Mouse (Mus musculus) ovary, postnatal 36 days (tissue): ENCODE data around the gene Gpr162.
A peak's percentile ranks its signal among the peaks of the same experiment; 100 is the strongest.
"Not testable (repeated sequence)": the region's sequence is repeated elsewhere in the genome, so short reads cannot be mapped to it uniquely, and the experiment has no call there.

Experiments
- DNase-seq: peaks from one replicate; pipeline ENCODE4 v3.0.0; 2022; ENCODE audit warnings: low spot score, mixed read lengths

The Gpr162 gene

DNA sequence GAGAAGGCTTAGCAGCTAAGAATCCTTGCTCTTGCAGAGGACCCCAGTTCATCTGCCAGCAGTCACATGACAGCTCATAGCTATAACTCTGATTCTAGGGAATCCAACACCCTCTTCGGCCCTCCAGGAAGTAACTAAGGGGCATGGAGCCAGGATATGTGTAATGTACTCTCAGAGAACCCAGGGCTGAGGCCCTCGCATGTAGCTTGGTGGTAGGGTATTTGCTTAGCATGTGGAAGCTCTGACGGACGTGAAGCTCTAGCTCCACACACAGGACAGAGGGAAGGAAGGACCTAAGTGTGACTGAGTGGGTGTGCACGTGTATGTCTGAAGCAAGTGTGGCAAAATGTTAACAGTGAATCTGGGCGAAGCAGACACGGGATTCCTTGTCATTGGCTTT, 27.4 kb downstream of the Gpr162 start:
- no peak for DNase-seq

DNA sequence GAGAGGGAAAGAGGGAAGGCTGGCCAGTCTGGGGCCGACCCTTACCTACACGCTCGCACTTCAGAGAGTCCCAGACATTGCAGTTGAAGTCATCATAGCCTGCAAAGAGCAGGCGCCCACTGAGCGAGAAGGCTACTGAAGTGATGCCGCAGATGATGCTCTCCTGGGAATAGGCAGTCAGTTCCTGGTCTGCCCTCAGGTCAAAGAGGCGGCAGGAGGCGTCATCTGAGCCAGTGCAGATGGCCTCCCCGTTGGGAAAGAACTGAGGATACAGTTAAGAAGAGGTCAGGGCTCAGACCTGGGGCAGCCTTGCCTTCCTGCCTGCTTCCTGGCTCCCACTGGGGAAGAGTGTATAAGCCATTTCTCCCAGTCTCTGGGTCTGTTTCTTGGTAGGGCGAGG, 28.3 kb downstream of the Gpr162 start:
- DNase-seq: no peak

DNA sequence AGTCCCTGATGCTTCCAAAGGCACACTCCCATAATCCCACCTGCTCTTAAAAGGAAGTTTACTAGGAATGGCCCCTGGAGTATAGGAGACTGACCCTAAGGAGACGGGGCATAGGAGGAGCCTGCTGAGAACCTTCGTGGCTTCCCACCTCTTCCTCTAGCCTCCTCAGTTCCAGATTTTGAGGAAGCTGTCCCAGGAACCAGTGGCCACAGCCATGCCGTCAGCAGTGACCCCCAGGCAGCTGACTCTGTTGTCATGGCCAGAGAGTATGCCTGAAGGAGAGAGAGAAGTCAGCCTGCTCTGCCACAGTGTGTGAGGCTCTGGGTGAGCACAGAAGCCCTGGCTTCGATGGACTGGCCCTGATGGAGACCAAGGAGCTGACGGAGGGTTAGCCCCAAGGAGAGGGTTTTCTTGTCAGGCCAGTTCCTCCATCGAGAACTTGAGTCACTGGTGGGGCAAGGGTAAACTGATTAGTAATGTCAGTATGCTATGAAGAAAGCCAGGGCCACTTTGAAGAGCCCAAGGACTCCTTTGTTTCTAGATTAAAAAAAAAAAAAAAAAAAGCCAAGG, 29.2 kb downstream of the Gpr162 start:
- DNase-seq: no peak

DNA sequence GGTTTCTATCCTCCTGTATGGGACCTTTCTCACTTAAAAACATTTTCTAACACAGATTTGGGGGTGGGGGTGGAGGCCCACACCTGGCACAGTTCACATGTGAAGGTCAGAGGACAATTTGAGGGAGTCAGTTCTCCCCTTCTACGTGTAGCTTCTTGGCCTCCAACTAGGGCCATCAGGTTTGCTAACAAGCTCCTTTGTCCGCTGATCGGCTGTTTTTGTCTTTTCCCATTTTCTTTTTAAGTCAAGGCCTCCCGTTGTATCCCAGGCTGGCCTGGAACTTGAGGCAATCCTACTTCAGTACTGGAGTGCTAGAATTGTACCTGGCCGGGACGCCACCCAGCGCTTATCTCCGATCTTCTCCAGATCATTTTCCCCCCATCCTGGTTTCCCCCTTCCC, 32.1 kb downstream of the Gpr162 start:
- DNase-seq: no peak

DNA sequence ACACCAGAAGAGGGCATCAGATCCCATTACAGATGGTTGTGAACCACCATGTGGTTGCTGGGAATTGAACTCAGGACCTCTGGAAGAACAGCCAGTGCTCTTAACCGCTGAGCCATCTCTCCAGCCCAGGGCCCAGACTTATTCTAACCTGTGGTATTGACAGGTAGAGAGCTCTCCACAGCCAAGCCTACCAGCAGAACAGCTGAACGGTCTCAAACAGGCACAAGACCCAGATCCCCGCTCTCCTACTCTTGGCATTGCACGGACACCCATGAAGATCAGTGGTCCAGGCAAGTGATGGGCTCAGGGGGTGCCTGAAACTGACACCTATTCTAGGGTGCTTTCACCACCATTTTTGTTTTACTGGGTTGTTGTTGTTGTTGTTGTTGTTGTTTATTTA, 32.6 kb downstream of the Gpr162 start:
- DNase-seq: not testable (repeated sequence)

DNA sequence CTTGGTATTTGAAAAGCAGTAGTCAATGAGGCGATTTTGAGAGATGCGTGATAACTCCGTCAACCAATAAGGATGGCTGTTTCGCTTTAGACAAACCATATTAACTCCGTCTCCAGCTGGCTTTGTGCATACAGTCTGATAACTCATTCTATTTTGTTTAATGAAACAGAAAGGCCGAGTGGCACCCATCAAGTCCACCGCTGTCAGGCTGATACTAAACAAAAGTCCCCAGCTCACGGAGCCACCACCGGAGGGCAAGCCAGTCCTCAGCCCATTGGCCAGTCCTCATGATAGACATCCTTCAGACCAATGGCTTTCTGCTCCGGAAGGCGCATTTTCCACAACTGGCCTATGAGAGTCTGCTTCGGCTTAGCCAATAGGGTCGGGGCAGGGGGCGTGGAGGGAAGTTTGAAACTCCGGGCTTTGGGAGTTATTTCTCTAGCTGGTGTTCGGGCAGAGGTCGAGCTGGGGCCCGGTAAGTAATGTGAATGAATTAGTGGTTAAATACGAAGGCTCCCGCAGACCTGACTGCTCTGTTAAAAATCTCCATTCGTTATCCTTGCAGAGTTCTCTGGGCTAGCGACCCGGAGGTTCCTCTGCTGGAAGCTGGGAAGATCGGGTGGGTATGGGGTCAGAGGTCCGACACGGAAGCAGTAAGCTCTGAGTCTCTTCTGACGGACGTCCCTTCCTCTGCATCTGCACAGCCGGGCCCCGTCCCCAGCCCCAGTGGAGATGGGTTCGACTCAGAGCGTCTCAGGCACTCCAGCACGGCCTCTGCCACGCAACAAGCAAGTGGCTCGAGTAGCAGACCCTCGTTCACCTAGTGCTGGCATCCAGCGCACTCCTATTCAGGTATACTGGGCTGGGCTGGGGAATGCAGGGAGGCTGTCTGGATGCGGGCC, 33.7 kb downstream of the Gpr162 start:
- DNase-seq: peak; percentile 85

DNA sequence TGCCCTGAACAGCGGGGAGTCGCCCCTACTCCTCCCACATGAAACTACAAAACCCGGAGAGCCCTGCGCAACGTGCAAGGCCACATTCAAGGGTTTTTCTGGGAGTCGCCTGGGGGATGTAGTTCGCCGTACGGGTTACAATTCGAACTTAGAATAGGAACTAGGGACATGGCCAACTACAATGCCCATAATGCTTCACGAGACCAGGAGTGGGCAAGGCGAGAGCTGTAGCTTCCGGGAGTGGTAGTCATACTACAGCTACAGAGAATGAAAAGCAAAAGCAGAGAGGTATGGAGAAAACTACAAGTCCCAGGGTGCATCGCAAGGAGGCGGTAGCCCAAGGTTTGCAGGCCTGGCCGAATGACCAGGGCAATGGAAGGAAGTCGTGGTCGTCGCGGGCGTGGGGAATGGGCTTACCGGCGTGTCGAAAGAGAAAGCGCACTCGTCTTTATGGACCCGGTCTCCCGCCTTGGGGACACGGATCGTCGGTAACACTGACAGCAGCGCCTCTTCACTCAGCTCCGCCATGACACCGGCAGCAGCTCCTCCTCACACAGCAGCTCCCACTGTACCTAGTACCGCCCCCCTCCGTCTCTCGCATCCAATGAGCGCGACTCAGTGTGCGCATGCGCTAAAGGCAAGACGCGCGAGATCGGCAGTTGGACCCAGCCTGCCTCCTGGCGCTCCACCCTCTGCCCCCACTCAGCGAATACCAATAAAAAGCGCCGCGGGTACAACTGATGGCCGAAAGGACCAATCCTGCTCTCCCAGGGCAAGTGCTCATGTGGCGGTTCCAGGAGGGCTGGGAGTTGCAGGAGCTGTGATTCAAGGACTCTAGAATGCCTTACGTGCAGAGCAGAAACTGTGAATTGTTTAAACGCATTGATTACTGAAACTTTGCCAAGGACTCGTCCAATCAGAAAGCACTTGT, 34.6 kb downstream of the Gpr162 start, which contains the start of the genes Usp5 and Cdca3:
Gene Usp5, minus strand, starts transcription at position 617 of the 931 bp plus-strand sequence.
Gene Cdca3, plus strand, starts transcription at position 680 of the 931 bp plus-strand sequence.
- peak; percentile 97 for DNase-seq

DNA sequence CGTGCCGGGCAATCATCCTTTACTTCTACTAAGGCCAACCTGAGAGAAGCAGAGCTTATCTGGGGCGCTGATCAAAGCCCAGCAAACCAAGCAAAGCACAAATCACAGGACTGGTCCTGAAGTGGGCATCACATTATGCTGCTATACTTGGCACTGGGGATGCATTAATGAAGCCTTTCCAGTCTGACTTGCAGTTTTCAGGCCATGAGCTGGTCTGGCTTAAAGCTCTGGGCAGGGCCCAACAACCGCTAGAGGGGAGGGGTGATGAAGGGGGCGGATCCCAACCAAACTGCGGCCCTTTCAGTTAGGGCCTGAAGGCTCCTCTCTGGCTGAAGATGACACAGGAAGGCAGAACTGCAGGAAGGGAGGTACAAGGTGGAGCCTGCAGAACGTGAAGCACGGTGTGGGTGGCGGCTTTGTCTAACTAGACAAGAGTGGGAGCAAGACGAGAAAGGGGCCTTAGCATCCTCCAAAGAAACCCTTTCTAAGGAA, 35.6 kb downstream of the Gpr162 start:
- DNase-seq: peak; percentile 45

DNA sequence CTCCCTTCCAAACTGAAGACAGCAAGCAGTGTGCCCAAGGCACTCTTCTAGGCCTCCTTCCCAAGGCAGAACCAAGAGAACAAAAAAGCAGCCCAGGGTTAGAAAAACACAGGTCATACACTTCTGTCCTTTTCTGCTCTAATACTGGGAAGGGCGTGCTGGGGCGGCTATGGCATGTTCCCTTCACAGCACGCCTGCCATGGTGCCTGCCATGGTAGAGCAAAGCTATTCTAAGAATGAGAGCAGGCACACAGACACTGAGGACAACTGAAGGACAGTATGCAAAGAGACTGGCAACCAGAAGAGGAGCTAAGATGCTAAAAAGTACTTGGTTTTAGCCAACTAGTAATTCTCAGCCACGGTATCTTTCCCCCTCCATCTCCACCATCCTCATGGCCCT, 41.7 kb downstream of the Gpr162 start:
- DNase-seq: no peak

DNA sequence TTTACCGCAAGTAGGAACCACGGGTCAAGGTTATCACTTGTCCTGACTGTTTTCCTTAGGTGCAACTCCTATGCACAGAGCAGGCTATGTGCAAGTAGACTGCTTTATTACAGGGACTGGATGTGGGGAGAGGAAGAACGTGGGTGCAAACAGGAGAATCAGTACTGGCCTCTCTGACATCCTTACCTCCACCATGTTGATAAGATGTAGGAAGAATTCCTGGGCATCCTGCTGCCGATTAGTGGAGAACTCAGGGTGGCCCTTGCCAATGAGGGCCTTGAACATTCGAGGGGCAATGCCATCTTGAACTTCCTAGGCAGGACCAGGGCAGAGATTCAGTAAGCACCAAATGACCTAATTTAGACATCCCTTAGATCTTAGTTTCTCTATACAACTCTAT, 42.9 kb downstream of the Gpr162 start:
- DNase-seq: no peak

DNA sequence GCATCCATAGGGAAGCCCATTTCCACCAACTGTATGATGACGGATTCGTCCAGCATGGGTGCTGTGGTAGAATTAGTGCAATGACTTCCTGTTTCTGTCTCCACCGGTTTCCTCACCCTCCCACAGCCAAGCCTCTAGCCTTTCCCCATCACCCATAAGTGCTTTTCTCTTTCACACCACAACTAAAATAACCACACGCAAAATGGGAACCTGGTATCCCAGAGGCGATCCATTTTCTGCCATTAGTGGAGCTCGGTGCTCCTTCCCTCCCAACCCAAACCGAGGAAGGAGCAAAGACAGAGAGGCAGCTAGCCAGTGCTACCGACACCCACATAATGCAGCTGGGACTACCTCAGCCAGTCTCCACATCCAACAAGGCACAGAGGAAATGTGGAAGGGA, 45.8 kb downstream of the Gpr162 start:
- no peak for DNase-seq

DNA sequence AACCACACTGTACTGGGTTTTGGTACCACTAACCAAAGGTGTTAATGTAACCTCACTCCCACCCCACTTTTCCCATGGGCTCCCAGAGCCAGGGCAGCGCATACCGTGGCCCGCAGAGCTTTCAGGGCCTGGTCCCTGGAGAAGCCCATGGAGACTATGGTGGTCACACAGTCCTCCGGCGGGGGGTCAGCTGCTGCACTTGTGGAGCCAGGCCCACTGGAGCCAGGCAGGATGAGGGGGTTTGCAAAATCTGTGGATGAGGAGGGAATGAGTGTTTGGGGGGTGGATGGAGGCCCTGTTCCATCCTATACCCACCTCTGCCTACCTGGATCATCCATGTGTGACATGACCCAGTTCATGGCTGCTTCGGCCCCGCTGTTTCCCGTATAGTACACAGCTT, 46.2 kb downstream of the Gpr162 start:
- DNase-seq: no peak

DNA sequence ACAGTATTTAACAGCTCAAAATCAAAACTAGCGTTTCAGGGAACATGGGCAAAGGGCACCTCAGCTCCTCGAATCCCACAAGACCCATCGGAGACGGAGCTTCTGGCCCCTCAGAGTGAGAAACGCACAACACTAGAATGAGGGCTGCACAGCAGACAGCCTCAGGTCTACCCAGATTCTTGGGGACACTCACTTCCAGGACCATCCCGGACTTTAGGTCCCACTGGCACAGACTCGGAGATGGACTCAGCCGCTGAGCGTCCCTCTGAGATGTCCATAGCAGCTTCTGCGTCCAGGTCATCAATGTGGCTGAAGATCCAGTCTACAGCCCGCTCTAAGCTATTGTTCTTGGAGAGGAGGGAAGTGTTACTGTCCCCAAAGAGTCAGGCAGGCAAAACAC, 46.7 kb downstream of the Gpr162 start:
- no peak for DNase-seq

DNA sequence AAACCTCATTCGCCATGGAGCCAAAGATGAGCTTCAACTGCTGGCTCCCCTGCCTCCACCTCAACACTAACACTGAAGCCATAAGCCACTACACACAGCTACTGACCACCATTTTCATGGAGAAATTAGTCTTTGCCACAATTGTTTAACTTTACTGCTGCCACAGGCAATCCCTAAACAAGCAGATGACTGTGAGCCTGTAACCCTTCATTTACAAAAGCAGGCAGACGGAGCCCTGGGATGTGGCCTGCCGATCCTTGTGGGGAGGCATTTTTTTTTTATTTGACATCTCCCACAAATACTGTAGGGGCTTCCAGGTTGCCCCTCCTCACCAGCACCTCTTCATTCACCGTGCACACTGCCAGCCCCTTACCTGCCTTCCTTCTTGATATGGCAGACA, 47.2 kb downstream of the Gpr162 start:
- no peak for DNase-seq

DNA sequence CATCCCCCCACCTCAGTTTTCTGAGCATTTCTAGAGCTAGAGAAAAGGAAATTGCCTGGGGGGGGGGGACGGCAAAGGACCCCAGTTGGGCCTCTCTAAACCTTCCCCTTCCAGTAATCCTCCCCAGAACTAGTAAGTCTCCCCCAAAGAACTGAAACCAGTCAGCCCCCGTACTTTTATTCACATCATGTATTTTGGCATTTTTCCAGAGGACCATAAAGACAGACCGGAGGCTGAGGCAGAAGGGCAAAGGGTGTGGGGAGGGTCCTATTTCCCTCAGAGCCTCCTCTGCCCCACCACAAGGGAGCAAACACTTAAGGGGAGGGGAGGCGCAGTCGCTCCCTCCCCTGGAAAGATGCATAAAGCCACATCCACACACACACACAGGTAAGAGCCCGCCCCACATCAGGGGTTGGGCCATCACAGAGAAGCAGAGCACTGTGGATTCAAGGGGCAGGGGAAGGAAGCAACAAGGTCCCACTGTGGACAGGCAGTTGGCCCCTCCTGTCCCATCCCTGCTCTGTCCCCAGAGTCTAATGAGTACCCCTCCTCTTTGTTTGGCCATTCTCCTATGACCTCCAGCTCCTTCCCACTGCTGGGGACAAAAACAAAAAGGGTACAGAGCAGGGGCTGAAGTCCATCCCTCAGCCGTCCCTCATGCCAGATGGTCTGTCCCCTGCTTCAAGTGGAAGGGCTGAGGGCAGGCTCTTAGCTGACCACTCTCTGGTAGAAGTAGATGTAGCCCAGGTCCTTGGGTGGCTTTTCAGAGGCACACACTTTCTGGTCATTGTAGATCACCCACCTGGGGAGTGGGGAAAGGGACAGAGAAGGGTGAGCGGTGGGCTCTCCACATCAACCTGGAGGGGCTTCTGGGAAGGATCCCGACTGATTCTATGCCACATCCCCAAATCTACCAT, 48.7 kb downstream of the Gpr162 start:
- DNase-seq: no peak

DNA sequence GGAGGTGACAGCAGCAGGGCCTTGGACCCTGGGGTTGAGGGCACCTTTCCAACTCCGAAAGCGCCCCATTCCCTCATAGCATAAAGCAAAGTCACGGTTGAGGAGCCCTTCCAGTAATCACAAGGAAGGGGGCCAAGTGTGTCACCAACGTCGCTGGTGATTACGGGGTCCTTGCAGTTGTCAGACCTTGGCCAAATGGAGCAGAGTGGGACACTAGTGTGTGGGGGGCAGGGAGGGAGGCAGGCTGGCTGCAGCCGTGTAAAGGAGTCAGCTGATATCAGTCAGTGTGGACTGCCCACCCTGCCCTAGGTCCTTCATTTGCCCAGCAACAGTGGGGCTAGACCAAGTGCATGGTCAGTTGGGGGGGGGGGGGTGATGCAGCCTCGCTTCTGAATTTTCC, 49.3 kb downstream of the Gpr162 start:
- no peak for DNase-seq

DNA sequence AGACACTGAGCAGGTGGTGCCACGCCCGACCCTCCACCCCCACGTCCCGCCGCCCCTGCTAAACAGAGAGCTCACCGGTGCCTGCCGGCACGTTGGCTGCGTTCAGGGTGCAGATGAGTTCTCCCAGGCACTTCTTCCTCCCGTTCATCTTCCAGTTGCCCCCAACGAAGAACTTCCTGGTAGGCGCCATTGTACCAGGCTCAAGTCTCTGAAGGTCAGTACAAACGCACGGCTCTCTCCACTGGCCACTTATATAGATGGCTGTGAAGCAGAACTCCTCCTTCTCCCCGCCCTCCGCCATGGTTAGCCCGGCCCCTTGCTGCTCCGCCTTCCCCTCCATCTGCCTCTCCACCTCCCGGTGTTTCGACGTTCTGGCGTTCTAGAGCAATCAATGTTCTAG, 49.9 kb downstream of the Gpr162 start, which contains the start of gene Tpi1:
Gene Tpi1, minus strand, starts transcription at position 364 of the 400 bp plus-strand sequence.
- DNase-seq: peak; percentile 91

DNA sequence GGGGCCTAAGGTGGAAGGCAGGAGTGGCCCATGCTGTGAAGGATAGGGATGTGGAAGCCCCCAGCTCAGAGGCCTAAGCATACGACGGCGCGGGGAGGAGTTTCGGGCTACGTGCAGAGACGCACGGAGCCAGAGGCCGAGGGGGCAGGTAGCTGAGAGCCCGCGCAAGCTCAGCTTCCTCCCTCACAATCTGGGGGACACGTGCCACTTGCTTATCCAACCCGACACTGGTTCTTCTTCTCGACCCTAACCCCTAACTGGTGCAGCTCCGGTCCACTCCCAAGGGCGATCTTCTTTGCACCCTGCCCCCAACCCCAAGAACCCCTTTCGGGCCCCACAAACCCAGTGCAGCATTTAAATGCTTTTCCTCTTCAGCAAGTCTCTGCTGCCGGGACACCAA, 50.3 kb downstream of the Gpr162 start:
- DNase-seq: peak; percentile 64

DNA sequence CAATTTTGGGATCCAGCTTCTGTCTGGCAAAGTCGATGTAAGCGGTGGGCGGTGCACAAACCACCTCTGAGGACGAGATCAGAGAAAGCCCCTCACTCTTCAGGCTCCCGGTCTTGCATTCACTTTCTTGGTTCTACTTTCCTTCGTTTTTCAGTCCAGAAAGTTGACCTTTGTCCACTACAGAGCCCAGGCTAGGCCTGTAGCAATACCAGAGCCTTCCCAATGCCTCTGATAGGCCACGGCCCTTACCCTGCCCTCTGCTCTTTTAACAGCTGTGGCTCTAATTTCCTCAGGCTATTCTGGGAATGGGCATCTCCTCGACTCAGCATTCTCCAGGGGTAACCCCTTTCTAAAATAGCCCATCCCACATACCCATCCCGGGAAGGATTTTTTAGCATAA, 50.9 kb downstream of the Gpr162 start:
- DNase-seq: no peak

DNA sequence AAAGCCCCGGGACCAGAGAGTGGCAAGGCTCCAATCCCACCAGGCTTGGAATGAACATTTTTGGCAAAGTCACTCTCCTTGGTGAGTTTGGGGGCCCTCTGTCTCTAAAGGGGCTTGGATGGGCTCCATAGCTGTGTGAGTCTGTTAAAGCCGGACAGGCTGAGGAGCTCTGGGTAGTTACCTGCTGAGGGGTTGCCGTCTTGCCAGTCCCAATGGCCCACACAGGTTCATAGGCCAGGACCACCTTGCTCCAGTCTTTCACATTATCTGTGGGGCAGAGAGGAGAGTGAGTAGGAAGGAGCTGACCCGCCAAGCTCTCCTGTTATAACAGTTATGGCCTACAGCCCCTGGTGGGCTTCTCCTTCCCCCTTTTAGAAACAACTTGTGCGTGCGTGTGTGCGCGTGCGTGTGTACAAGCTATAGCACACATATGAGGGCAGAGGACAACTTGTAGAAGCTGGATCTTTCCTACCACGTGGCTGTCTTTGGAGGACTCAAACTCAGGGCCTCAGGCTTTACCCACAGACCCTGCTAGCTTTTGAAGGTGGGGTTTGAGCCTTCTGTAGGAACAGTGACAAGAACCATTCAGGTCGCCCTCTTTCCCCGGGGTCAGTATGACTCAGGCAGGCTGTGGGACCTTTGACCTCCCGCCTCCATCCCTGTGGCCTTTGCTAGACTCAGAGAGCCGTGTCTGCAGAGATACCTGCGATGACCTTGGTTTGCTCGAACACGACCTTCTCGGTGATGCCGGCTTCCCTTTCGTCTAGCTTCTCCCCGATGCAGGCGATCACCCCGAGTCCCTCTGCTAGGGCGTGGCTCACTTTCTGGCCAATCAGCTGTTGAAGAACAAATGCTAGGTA, 51.9 kb downstream of the Gpr162 start:
- DNase-seq: no peak
